Mouse (Mus musculus) limb, embryonic 14.5 days (tissue): ENCODE data around the gene Sap25. TPM values are rescaled to one million over a fixed set of nuclear protein-coding genes. Genes with fewer than 3 reads are reported as not detected.
A peak's percentile ranks its signal among the peaks of the same experiment; 100 is the strongest.

Experiments
- ATAC-seq: fragments of 200-750 bp; cut with Nextera tagmentation; 2 replicates; pipeline ENCODE4 v1.8.0; 2017; ENCODE audit warnings: low read depth, moderate number of reproducible peaks, moderate TSS enrichment; ENCODE audit not compliant: low FRiP score
- DNase-seq: peaks from one replicate; pipeline ENCODE4 v3.0.0-alpha.2; 2015; ENCODE audit warnings: low spot score
- H3K27ac ChIP-seq: fragments of 300-500 bp; sonication (generic); replicated peaks from 2 replicates; pipeline ENCODE4 v1.5.1; 2014; ENCODE audit warnings: low read depth, mild to moderate bottlenecking, low read length, moderate library complexity, mixed read lengths
- H3K27me3 ChIP-seq: fragments of 300-500 bp; sonication (generic); 2 replicates; pipeline ENCODE4 v1.6.1; 2014; ENCODE audit warnings: low read length, mixed read lengths; ENCODE audit not compliant: control insufficient read depth, insufficient read depth
- H3K36me3 ChIP-seq: fragments of 300-500 bp; sonication (generic); 2 replicates; pipeline ENCODE4 v1.6.1; 2014; ENCODE audit warnings: mild to moderate bottlenecking, low read length, moderate library complexity, mixed read lengths; ENCODE audit not compliant: control insufficient read depth, insufficient read depth
- H3K4me1 ChIP-seq: fragments of 300-500 bp; sonication (generic); 2 replicates; pipeline ENCODE4 v1.6.1; 2014; ENCODE audit warnings: antibody characterized with exemption, low read length, mixed read lengths; ENCODE audit not compliant: control insufficient read depth, insufficient read depth
- H3K4me2 ChIP-seq: fragments of 300-500 bp; sonication (generic); replicated peaks from 2 replicates; pipeline ENCODE4 v1.6.1; 2014; ENCODE audit warnings: low read depth, mild to moderate bottlenecking, low read length, moderate library complexity; ENCODE audit not compliant: severe bottlenecking
- H3K4me3 ChIP-seq: fragments of 300-500 bp; sonication (generic); replicated peaks from 2 replicates; pipeline ENCODE4 v1.5.1; 2014; ENCODE audit warnings: low read length
- H3K9ac ChIP-seq: fragments of 300-500 bp; sonication (generic); 2 replicates; pipeline ENCODE4 v1.6.1; 2014; ENCODE audit warnings: mild to moderate bottlenecking, low read depth, low read length, moderate library complexity; ENCODE audit not compliant: severe bottlenecking
- H3K9me3 ChIP-seq: fragments of 300-500 bp; sonication (generic); 2 replicates; pipeline ENCODE4 v1.6.1; 2016; ENCODE audit warnings: low read length; ENCODE audit not compliant: control insufficient read depth
- POLR2A ChIP-seq: fragments of 200-500 bp; IDR thresholded peaks from 2 replicates; pipeline ENCODE4 v1.8.0; 2012; ENCODE audit warnings: inconsistent platforms, mild to moderate bottlenecking, moderate library complexity, borderline replicate concordance; ENCODE audit not compliant: insufficient read depth, insufficient read length; ENCODE audit errors: extremely low read depth
- WGBS: fragments of 180-500 bp; shearing (Covaris S2); extraction: QIAGEN DNeasy Blood & Tissue Kit; methylation state at CpG from one replicate; pipeline ENCODE4 v1.1.7; 2014; 5-methylcytosine and 5-hydroxymethylcytosine counted together
- polyA plus RNA-seq, 2 experiments: library from polyadenylated mRNA; depleted of rRNA in 1 of 2; stranded (reverse) in 1 of 2; unstranded in 1 of 2; fragments of >200 nt; fragmentation: Nextera tagmentation in 1 of 2; extraction: Ambion mirVana in 1 of 2; gene quantifications; 2 replicates each; pipeline versions ENCODE4 v1.2.1 to v1.2.3; 2012 to 2014

The Sap25 gene
- polyA plus RNA-seq, 2 experiments, result 5.2 to 37.1 TPM

DNA sequence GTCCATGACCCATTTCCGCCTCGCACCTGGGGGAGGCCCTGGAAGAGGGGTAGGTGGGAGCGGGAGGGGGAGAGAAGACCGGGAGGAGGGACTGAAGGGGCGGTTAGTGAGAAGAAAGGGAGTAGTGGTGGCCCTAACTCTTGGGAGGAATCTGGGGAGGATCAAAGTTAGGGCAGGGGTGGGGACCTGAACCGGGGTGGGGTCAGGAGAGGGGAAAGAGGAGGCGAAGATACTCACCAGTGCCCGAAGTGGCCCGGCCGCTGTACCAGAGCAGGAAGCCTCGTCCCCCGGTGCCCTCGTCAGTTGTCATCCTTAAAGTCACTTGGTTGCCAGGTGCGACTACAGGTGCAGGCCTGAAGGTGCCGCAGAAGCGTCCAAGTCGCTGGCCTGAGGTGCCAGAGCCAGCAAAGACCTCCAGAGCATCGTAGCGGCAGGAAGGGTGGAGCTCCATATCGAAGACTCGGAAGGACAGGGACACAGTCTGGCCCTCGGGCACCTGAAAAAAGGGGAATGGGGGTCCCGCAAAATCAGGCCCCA is 32.4 kb upstream of the Sap25 start:
- Histone ChIP-seq H3K27me3 (no peaks in the 10 kb centered on the region), H3K4me1 (peaks cover 53% of the 10 kb centered on the region), H3K9me3 (no peaks in the 10 kb centered on the region), H3K4me2 (peak overlapping the region; percentile 70), H3K4me3 (peak overlapping the region; percentile 24), H3K9ac (peak overlapping the region; percentile 44), H3K36me3 (peaks cover 27% of the 10 kb centered on the region), H3K27ac (no peak overlapping the region)
- no peak for ATAC-seq
- no peak for DNase-seq
- WGBS, result 14% methylated on average over 22 of the region's 23 CpGs
- no peak for TF ChIP-seq POLR2A

DNA sequence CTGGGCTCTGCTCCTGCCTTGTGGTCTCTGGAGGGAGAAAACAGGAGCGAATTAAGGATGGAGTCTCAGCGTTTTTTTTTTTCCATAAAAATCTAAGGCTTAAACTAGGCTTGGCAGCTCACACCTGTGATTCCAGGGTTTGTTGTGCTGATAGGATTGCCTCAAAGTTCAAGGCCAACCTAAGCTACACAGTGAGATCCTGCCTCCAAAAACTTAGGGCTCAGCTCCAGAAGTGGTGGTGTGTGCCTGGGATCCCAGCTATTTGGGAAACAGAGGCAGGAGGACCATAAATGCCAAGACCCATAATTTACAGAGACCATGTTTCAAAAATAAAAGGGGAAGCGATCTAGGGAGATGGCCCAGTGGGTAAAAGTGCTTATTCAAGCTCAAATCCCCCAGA is 31.8 kb upstream of the Sap25 start:
- DNase-seq (no peak), ATAC-seq (no peak)
- peak overlapping the region; percentile 70 for H3K4me2 ChIP-seq
- H3K4me3 ChIP-seq, result peak overlapping the region; percentile 24
- peaks cover 27% of the 10 kb centered on the region for H3K36me3 ChIP-seq
- 33% methylated on average over 3 of the region's 3 CpGs for WGBS
- no peak overlapping the region for H3K9ac ChIP-seq
- H3K9me3 ChIP-seq, result no peaks in the 10 kb centered on the region
- no peaks in the 10 kb centered on the region for H3K27me3 ChIP-seq
- H3K4me1 ChIP-seq, result peaks cover 52% of the 10 kb centered on the region
- no peak overlapping the region for H3K27ac ChIP-seq
- TF ChIP-seq POLR2A, result no peak

DNA sequence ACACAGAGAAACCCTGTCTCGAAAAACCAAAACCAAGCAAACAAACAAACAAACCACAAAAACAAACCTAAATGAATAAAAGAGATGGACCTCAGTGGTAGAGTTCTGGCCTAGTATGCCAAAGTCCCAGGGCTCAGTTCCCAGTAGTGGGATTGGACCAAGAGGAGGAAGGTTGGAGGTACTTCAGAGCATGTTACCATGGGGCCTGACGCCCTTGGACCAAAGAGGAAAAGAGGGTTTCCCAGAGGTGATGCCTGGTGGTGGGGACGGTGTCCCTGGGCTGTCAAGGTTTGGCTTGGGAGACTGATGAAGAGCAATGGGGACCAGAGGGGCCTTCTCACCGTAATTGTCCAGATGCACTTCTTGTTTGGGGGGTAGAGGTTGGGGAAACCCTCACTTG is 31.1 kb upstream of the Sap25 start:
- Histone ChIP-seq H3K9me3 (no peaks in the 10 kb centered on the region), H3K4me2 (peak overlapping the region; percentile 70), H3K27ac (peak overlapping the region; percentile 95), H3K36me3 (peaks cover 24% of the 10 kb centered on the region), H3K27me3 (no peaks in the 10 kb centered on the region), H3K9ac (peak overlapping the region; percentile 55), H3K4me3 (peak overlapping the region; percentile 43), H3K4me1 (peaks cover 52% of the 10 kb centered on the region)
- WGBS, result 34% methylated on average over 4 of the region's 4 CpGs
- ATAC-seq, result no peak
- DNase-seq, result no peak
- no peak for TF ChIP-seq POLR2A

DNA sequence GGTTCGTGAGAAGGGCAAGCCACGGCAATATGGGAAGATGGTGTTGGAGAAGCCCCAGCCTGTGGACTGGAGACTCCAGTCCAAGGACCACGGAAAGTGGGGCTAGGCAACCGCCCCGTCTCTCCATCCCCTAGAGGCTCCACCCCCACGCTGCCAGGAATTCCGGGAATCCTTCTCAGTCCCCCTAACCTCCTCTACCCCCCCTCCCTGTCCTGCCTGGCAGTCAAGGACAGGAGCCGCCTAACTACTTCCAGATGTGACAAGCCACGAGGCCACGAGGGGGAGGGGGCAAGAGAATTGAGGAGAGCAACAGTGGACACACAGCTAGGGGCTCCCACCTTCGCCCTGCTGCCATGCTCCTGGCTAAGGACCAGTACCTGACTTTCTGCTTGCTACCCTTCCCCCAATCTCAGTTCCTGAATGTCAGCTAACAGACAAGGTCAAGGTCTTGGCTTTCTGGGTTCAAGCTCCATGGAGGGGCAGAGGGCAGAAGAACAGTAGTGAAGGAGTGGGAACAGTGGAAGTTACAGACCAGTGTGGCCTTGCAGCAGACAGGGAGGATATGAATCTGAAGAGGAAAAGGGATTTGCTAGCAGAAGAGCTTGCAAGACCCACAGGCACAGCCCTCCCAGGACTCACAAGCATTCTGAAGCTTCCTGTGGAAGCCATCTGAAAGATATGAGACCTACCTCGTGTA is 30.4 kb upstream of the Sap25 start:
- DNase-seq (peak; percentile 87), ATAC-seq (peak; percentile 78)
- H3K27ac ChIP-seq, result peak overlapping the region; percentile 95
- peak overlapping the region; percentile 70 for H3K4me2 ChIP-seq
- H3K9ac ChIP-seq, result peak overlapping the region; percentile 55
- 3% methylated on average over 12 of the region's 12 CpGs for WGBS
- peaks cover 52% of the 10 kb centered on the region for H3K4me1 ChIP-seq
- H3K9me3 ChIP-seq, result no peaks in the 10 kb centered on the region
- H3K27me3 ChIP-seq, result no peaks in the 10 kb centered on the region
- no peak for TF ChIP-seq POLR2A
- H3K36me3 ChIP-seq, result peaks cover 18% of the 10 kb centered on the region
- H3K4me3 ChIP-seq, result peak overlapping the region; percentile 43

DNA sequence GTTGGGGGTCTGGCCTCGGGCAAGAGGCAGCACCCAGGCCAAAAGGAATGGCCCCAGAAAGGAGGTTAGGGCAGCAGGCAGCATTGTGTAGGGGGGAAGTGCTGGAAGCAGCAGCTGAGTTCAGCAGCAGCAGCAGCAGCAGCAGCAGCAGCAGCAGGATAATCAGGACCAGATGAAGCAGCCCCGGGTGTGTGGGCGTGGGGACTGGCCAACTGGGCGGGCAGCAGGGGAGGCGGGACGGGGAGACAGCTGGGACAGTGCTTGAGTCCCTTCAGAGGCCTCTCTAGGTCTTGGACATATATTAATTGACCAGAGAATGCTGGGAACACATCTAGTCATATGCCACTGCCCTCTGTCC is 29.9 kb upstream of the Sap25 start:
- ATAC-seq, result peak; percentile 72; the same call in 1 of the 2 replicates
- TF ChIP-seq POLR2A, result no peak
- WGBS, result 0% methylated on average over 6 of the region's 6 CpGs

More for the DNA sequence above, 29.9 kb upstream of the Sap25 start:
- no peaks in the 10 kb centered on the region for H3K9me3 ChIP-seq
- peaks cover 12% of the 10 kb centered on the region for H3K36me3 ChIP-seq
- DNase-seq, result peak; percentile 78
- peak overlapping the region; percentile 43 for H3K4me3 ChIP-seq
- peaks cover 52% of the 10 kb centered on the region for H3K4me1 ChIP-seq
- H3K27me3 ChIP-seq, result no peaks in the 10 kb centered on the region
- peak overlapping the region; percentile 55 for H3K9ac ChIP-seq
- H3K27ac ChIP-seq, result peak overlapping the region; percentile 95
- peak overlapping the region; percentile 70 for H3K4me2 ChIP-seq
